Mouse (Mus musculus): Measurements from ENCODE around the gene Iqcg. TPM values are rescaled to one million over a fixed set of nuclear protein-coding genes. Genes with fewer than 3 reads are reported as not detected.
"Not testable (repeated sequence)": the region's sequence is repeated elsewhere in the genome, so short reads cannot be mapped to it uniquely, and the experiment has no call there.

Iqcg gene
- polyA plus RNA-seq, 1 experiment from 2014 or later = 3.9 TPM

DNA sequence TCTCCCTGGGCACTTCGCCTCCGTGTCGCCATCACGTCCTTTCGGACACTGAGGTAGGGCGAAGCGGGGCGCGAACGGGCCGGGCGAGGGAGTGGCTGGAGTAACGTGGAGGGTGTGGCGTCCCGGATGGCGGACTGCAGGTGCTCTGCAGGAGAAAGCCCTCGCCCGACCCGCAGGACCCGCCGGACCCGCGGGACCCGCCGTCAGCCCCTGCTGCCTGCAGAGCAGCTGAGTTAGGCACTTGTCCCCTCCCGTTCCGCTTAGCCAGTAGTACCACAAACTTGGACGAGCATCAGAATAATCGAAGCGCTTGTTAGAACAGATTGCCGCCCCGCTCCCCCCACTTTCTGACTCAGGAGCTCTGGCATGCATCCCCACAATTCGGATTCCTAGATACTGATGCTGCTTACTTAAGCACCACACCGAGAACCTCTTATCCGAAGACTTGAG lies 6.7 kb upstream of the Iqcg start:
- no peaks in the 10 kb centered on the region for H3K27me3 ChIP-seq
- WGBS = under 1% methylated on average over 35 of the region's 35 CpGs
- peak overlapping the region; percentile 84 for H3K4me2 ChIP-seq
- H3K4me1 ChIP-seq = peaks cover 39% of the 10 kb centered on the region
- peak overlapping the region; percentile 63 for H3K9ac ChIP-seq
- H3K4me3 ChIP-seq (replicated peaks) = peak overlapping the region; percentile 75
- H3K36me3 ChIP-seq = peaks cover 33% of the 10 kb centered on the region
- no peaks in the 10 kb centered on the region for H3K9me3 ChIP-seq (replicated peaks)
- peak overlapping the region; percentile 87 for H3K27ac ChIP-seq
- peak; percentile 77 for ATAC-seq (replicated peaks; ENCODE audit: low FRiP score)

- H3K9me3 ChIP-seq (replicated peaks) = no peaks in the 10 kb centered on the region
- H3K27me3 ChIP-seq = no peaks in the 10 kb centered on the region
- H3K4me1 ChIP-seq = peaks cover 39% of the 10 kb centered on the region
- H3K27ac ChIP-seq = peak within 1 kb of the TSS; percentile 87
- ATAC-seq (replicated peaks; ENCODE audit: low FRiP score) = peak; percentile 98
- WGBS = under 1% methylated on average over 64 of the region's 64 CpGs
- peaks cover 33% of the 10 kb centered on the region for H3K36me3 ChIP-seq
- H3K9ac ChIP-seq = peak within 1 kb of the TSS; percentile 63
- H3K4me2 ChIP-seq = peak within 1 kb of the TSS; percentile 84
- peak within 1 kb of the TSS; percentile 75 for H3K4me3 ChIP-seq (replicated peaks)
These were observed 6.1 kb upstream of the Iqcg start, which contains the start of gene Lmln for GRCm38 (mm10) chr16:33062024-33062681. Gene Lmln, plus strand, starts transcription at chr16:33062521.

- Histone ChIP-seq H3K4me1 (peaks cover 39% of the 10 kb centered on the region), H3K9ac (no peak overlapping the region; the same call in 1 of the 2 replicates), H3K9me3 (replicated peaks) (no peaks in the 10 kb centered on the region), H3K36me3 (peaks cover 33% of the 10 kb centered on the region), H3K27me3 (no peaks in the 10 kb centered on the region), H3K27ac (peak overlapping the region; percentile 87), H3K4me3 (replicated peaks) (peak overlapping the region; percentile 75), H3K4me2 (peak overlapping the region; percentile 84)
- ATAC-seq (replicated peaks; ENCODE audit: low FRiP score) = no peak
- 50% methylated on average over 11 of the region's 11 CpGs for WGBS
These were observed 5.4 kb upstream of the Iqcg start for GRCm38 (mm10) chr16:33061400-33061799.

DNA sequence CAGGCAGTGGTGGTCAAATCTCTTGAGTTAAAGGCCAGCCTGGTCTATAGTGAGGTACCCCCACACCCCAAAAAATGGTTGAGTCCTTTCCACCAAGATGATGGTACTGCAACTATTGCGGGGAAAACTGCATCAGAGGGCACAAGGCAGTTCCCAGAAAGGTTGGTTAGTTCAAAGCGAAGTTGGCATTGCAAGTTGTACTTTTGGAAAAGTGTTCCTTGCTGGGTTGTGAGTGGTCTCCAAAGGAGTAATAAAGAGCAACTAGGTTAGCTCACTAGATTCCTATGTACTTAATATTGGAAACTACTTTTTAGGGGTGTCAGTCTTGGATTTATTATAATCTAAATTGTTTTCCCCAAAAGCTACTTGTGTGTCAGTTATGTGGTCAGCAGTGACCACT lies 4.9 kb upstream of the Iqcg start:
- no peak overlapping the region for H3K27ac ChIP-seq
- H3K27me3 ChIP-seq = no peaks in the 10 kb centered on the region
- peaks cover 39% of the 10 kb centered on the region for H3K4me1 ChIP-seq
- no peak overlapping the region for H3K9ac ChIP-seq
- H3K36me3 ChIP-seq = peaks cover 33% of the 10 kb centered on the region
- WGBS = 83% methylated on average over 2 of the region's 2 CpGs
- no peak for ATAC-seq (replicated peaks; ENCODE audit: low FRiP score)
- H3K9me3 ChIP-seq (replicated peaks) = no peaks in the 10 kb centered on the region
- H3K4me2 ChIP-seq = no peak overlapping the region
- no peak overlapping the region for H3K4me3 ChIP-seq (replicated peaks)

- no peak overlapping the region for H3K9ac ChIP-seq
- H3K9me3 ChIP-seq (replicated peaks) = no peaks in the 10 kb centered on the region
- H3K4me2 ChIP-seq = no peak overlapping the region
- no peaks in the 10 kb centered on the region for H3K27me3 ChIP-seq
- 74% methylated on average over 1 of the region's 1 CpGs for WGBS
- peaks cover 43% of the 10 kb centered on the region for H3K4me1 ChIP-seq
- ATAC-seq (replicated peaks; ENCODE audit: low FRiP score) = no peak
- H3K36me3 ChIP-seq = peaks cover 33% of the 10 kb centered on the region
- no peak overlapping the region for H3K4me3 ChIP-seq (replicated peaks)
- no peak overlapping the region for H3K27ac ChIP-seq
These were observed 3.5 kb upstream of the Iqcg start for GRCm38 (mm10) chr16:33059471-33059870.

DNA sequence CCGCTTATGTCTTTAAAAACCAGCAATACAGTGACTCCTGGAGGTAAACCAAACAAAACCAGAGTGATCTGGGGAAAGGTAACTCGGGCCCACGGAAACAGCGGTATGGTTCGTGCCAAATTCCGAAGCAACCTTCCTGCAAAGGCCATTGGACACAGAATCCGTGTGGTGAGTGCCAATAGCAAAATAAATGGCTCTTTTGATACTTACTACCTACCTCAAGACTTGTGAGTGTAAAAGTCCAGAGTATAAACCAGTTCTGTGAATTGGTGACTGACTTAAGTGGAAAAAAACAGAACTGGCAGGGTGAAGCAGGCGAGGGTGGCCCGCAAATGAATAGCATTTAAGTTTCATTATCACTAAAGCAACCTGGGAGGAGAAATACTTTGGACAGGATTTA lies 2.6 kb upstream of the Iqcg start:
- Histone ChIP-seq H3K4me3 (replicated peaks) (peak overlapping the region; percentile 97; the same call in 1 of the 2 replicates), H3K36me3 (peaks cover 33% of the 10 kb centered on the region), H3K4me1 (peaks cover 40% of the 10 kb centered on the region)
- WGBS = 87% methylated on average over 9 of the region's 9 CpGs
- H3K4me2 ChIP-seq; ATAC-seq (replicated peaks; ENCODE audit: low FRiP score); H3K27ac ChIP-seq; H3K9ac ChIP-seq; H3K9me3 ChIP-seq (replicated peaks); H3K27me3 ChIP-seq: not testable (repeated sequence)

DNA sequence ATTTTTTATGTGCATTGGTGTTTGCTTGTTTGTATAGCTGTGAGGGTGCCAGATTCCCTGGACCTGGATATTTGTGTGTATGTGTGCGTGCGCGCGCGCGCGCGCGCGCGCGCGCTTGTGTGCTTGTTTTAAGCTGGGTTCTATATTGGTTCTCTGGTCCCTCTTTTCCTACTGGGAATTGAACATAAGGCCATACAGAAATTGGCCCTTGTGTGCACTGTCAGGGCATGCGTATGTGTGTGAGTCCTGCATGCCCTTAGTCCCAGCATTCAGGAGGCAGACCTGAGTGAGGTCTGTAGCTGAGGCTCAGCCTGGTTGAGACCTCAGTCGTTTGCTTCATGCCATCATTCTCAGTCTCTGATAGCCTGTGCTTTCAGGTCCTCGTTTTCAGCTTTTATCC lies 2.0 kb upstream of the Iqcg start:
- peak overlapping the region; percentile 67 for H3K4me2 ChIP-seq
- peak overlapping the region; percentile 99 for H3K9ac ChIP-seq
- H3K27me3 ChIP-seq = no peaks in the 10 kb centered on the region
- WGBS = 87% methylated on average over 16 of the region's 16 CpGs
- H3K9me3 ChIP-seq (replicated peaks) = no peaks in the 10 kb centered on the region
- peaks cover 34% of the 10 kb centered on the region for H3K4me1 ChIP-seq
- H3K4me3 ChIP-seq (replicated peaks) = peak overlapping the region; percentile 97
- peaks cover 33% of the 10 kb centered on the region for H3K36me3 ChIP-seq
- ATAC-seq (replicated peaks; ENCODE audit: low FRiP score) = no peak
- no peak overlapping the region for H3K27ac ChIP-seq

GRCm38 (mm10) chr16:33056786-33057185 lies 768 bp upstream of the Iqcg start:
- Histone ChIP-seq H3K4me3 (replicated peaks) (peak overlapping the region; percentile 97), H3K4me1 (peaks cover 29% of the 10 kb centered on the region), H3K9ac (peak overlapping the region; percentile 99), H3K27ac (peak overlapping the region; percentile 94), H3K36me3 (peaks cover 33% of the 10 kb centered on the region), H3K27me3 (no peaks in the 10 kb centered on the region), H3K9me3 (replicated peaks) (no peaks in the 10 kb centered on the region), H3K4me2 (peak overlapping the region; percentile 67)
- no peak for ATAC-seq (replicated peaks; ENCODE audit: low FRiP score)
- under 1% methylated on average over 24 of the region's 24 CpGs for WGBS

- peak overlapping the region; percentile 94; the same call in 1 of the 2 replicates for H3K27ac ChIP-seq
- H3K27me3 ChIP-seq = no peaks in the 10 kb centered on the region
- ATAC-seq (replicated peaks; ENCODE audit: low FRiP score) = peak; percentile 41
- 21% methylated on average over 10 of the region's 10 CpGs for WGBS
- peak overlapping the region; percentile 97 for H3K4me3 ChIP-seq (replicated peaks)
- H3K4me2 ChIP-seq = peak overlapping the region; percentile 67
- H3K9me3 ChIP-seq (replicated peaks) = no peaks in the 10 kb centered on the region
- H3K36me3 ChIP-seq = peaks cover 29% of the 10 kb centered on the region
- peak overlapping the region; percentile 31; the same call in 1 of the 2 replicates for H3K9ac ChIP-seq
- H3K4me1 ChIP-seq = peaks cover 24% of the 10 kb centered on the region
These were observed 363 bp downstream of the Iqcg start for GRCm38 (mm10) chr16:33055655-33056054.

DNA sequence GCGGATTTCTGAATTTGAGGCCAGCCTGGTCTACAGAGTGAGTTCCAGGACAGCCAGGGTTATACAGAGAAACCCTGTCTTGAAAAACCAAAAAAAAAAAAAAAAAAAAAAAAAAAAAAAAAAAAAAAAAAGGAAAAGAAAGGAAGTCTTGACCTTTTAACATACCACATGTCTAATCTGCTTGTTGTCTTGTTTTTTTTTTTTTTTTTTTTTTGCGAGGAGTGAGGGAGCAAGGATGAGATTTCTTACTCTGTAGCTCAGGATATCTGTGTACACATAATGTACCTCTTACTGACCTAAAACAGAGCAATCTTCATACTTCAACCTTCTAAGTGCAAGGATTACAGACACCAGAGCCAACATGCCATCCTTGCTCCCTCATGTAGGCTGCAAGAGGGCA lies 1.1 kb downstream of the Iqcg start:
- 88% methylated on average over 2 of the region's 2 CpGs for WGBS
- H3K9ac ChIP-seq; H3K4me3 ChIP-seq (replicated peaks); H3K9me3 ChIP-seq (replicated peaks); H3K27me3 ChIP-seq; H3K27ac ChIP-seq; H3K4me2 ChIP-seq; ATAC-seq (replicated peaks; ENCODE audit: low FRiP score): not testable (repeated sequence)
- peaks cover 22% of the 10 kb centered on the region for H3K36me3 ChIP-seq
- peaks cover 23% of the 10 kb centered on the region for H3K4me1 ChIP-seq

GRCm38 (mm10) chr16:33053141-33053540 lies 2.9 kb downstream of the Iqcg start:
- H3K9ac ChIP-seq = no peak overlapping the region
- no peaks in the 10 kb centered on the region for H3K9me3 ChIP-seq (replicated peaks)
- no peaks in the 10 kb centered on the region for H3K27me3 ChIP-seq
- ATAC-seq (replicated peaks; ENCODE audit: low FRiP score) = no peak
- H3K4me1 ChIP-seq = peaks cover 7% of the 10 kb centered on the region
- H3K36me3 ChIP-seq = peaks cover 4% of the 10 kb centered on the region
- 76% methylated on average over 5 of the region's 5 CpGs for WGBS
- no peak overlapping the region for H3K4me3 ChIP-seq (replicated peaks)
- H3K27ac ChIP-seq = no peak overlapping the region
- no peak overlapping the region for H3K4me2 ChIP-seq

DNA sequence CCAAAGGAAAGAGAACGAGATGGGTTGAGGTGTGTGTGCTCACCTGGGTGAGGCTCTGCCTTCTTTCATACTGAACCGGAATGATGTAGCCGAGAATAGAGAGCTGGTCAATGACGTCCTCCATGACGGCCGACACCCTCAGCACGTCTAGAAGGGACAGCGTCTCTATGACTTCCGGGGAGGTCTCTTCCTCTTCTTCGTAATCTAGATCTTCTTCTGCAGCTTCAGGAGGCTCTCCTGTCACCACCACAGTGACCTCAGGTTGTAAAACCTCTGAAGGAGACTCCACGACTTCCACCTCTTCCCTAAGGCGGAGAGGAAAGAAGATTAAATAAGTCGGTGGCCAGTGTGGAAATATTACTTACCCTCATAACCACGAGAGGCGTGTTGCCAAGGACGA lies 6.2 kb downstream of the Iqcg start:
- no peaks in the 10 kb centered on the region for H3K27me3 ChIP-seq
- 87% methylated on average over 16 of the region's 16 CpGs for WGBS
- no peak for ATAC-seq (replicated peaks; ENCODE audit: low FRiP score)

More for the DNA sequence above, 6.2 kb downstream of the Iqcg start:
- no peaks in the 10 kb centered on the region for H3K36me3 ChIP-seq
- no peak overlapping the region for H3K27ac ChIP-seq
- H3K4me1 ChIP-seq = no peaks in the 10 kb centered on the region
- no peaks in the 10 kb centered on the region for H3K9me3 ChIP-seq (replicated peaks)
- H3K4me3 ChIP-seq (replicated peaks) = no peak overlapping the region
- H3K4me2 ChIP-seq = no peak overlapping the region
- H3K9ac ChIP-seq = no peak overlapping the region

Data from kidney, embryonic 15.5 days (tissue).